Mouse (Mus musculus) cortical plate, adult 2 months (tissue): Measurements from ENCODE around the gene Cdh15.

ENCODE experiments used
- CTCF ChIP-seq: fragments of 200-500 bp; IDR thresholded peaks from 2 replicates; pipeline ENCODE4 v1.5.1; 2011; ENCODE audit warnings: mild to moderate bottlenecking, control low read depth, low read length; ENCODE audit not compliant: insufficient read depth; ENCODE audit errors: extremely low read depth
- POLR2A ChIP-seq: fragments of 200-500 bp; IDR thresholded peaks from 2 replicates; pipeline ENCODE4 v1.6.1; 2011; ENCODE audit warnings: mild to moderate bottlenecking, low read length, control low read depth; ENCODE audit not compliant: insufficient read depth; ENCODE audit errors: extremely low read depth

DNA sequence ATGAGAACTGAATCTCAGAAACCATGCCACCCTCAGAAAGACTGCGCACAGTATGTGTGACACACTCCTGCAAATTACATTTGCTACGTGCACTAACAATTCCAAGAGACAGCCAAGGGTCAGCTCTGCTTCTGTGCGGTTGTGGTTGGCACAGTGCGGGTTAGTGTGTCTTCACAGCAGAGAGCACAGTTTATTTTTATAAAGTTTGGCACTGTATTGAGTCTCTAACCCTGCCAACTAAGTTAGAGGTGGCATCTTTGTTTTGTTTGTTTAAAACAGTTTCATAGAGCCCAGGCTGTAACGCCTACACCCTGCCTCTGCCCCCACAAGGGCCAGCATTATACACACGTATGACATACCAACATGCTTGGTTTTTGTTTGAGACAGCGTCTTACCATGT lies 53.7 kb downstream of the Cdh15 start:
- TF ChIP-seq CTCF (no peak), POLR2A (no peak)
